Mouse (Mus musculus): Measurements from ENCODE around the gene Tmf1.

Gene Tmf1

DNA sequence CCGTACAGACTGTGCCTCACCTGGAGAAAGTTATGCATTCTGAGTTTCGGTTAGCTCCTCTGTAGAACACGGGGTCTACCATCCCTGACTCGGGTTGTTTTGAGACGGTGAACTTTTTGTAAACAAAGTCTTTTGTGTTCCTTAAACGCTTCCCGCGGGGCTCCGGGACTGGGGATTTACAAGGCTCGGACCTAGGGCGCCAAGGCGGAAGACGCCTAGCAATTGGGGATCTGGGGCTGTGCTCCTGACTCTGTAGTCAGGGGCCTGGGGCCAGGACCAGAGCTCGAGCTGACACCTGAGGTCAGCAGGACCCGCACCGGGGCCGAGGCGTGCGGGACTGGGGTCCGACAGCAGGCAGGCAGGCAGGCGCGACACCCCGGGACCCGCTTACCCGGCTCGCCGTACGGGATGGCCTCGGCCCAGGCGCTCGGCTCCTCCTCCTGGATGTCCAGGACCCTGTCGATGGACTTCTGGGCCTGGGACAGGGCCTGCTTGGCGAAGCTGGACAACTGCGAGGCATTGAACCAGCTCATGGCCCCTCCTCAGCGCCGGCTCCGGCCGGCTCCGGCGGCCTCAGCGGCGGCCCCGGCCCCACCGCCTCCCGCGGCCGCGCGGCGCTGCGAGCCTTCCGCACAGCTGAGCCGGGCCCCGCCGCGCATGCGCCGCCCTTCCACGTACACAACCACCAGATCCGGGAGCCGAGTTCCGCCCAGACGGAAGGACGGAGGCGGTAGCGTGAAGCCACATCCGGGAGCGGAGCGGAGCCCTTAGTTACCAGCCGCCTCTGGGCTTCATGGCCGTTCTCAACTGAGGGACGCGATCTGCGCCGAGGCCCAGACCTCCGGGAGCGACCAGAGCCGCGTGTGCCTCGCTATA is at the start of gene Tmf1:
TSS of gene Tmf1 (minus strand) at position 632 of the 876 bp plus-strand sequence.
- peak; percentile 96 for DNase-seq (ENCODE audit: low read depth, low spot score)

DNA sequence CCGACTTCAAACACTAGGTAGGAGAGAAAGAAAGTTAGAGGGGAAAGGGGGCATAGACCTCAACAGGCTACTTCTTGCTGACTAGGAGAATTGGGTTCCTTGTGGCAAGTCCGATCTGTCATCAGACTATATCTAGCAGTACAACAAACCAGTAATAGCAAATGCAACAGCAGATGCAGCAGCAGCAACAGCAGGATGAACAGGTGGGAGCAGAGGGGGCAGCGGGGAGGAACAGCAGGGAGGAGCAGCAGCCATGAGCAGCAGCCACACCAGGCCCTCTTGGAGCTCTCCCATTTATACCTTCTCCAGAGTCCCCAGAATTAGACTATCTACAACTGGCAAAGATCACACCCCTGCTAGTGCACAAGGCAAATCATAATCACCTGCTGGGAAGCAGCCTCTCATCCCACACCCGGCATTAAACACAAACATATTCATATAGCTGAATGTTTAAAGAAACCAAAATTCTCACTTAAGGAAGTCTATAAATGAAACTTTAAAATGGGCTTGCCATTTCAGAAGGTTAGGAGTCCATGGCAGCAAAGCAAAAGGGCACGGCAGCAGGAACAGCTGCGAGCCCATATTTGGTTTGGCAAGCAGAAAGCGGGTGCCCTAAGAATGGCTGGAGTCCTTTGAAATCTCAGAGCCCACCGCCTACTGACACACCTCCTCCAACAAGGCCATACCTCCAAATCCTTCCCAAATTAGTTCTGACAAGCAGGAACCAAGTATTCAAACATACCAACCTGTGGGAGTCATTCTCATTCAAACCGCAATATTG is 48.3 kb upstream of the Tmf1 start:
- DNase-seq (ENCODE audit: low read depth, low spot score), result no peak

GRCm38 (mm10) chr6:97226083-97226491 is 47.2 kb upstream of the Tmf1 start:
- no peak for DNase-seq (ENCODE audit: low read depth, low spot score)

GRCm38 (mm10) chr6:97224505-97224904 is 45.6 kb upstream of the Tmf1 start:
- no peak for DNase-seq (ENCODE audit: low read depth, low spot score)

- no peak for DNase-seq (ENCODE audit: low read depth, low spot score)
Observed at GRCm38 (mm10) chr6:97223566-97223965, 44.6 kb upstream of the Tmf1 start.

- DNase-seq (ENCODE audit: low read depth, low spot score), result peak; percentile 54
Observed at GRCm38 (mm10) chr6:97222931-97223467, 44.1 kb upstream of the Tmf1 start.

GRCm38 (mm10) chr6:97222321-97222720 is 43.4 kb upstream of the Tmf1 start:
- peak; percentile 35 for DNase-seq (ENCODE audit: low read depth, low spot score)

DNA sequence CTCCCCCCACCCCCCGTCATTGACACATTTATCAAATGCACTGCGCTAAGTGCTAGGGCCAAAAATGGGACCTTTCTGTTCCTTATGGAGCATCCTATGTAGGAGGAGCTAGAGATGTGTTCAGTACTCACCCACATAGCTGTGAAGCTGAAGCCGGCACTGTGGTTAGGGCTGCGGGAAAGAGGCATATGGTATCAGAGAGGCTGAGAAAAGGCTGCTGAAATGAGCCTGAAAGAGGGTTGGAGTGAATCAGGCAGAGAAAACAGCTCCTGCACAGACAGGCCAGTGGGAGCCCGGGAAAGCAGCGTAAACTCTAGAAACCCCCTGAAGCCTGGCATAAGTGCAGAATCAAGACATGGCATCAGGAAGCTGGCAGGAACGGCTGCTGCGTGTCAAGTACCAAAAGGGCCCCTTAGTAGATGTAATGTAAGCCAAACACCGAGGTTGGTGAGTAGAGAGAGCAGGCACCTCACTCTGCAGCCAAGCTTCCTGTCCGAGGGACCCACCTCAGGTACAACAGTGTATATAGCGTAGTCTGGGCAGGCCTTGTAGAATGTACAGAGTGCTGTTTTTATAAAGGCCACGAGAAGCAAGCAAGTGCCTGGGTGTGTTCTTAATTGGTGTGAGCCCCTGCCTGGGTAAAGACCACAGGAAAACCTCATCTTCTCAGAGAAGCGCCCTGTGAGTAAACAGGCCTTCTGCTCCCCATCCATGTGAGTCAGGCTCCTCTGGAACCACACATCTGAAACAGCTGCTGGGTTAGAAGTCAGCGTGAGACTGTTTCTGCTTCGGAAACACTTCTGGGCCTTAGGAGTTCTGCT is 42.5 kb upstream of the Tmf1 start:
- peak; percentile 62 for DNase-seq (ENCODE audit: low read depth, low spot score)

- DNase-seq (ENCODE audit: low read depth, low spot score), result no peak
Observed at GRCm38 (mm10) chr6:97220672-97221071, 41.8 kb upstream of the Tmf1 start.

- peak; percentile 43 for DNase-seq (ENCODE audit: low read depth, low spot score)
Observed at GRCm38 (mm10) chr6:97216154-97216821, 37.4 kb upstream of the Tmf1 start.

DNA sequence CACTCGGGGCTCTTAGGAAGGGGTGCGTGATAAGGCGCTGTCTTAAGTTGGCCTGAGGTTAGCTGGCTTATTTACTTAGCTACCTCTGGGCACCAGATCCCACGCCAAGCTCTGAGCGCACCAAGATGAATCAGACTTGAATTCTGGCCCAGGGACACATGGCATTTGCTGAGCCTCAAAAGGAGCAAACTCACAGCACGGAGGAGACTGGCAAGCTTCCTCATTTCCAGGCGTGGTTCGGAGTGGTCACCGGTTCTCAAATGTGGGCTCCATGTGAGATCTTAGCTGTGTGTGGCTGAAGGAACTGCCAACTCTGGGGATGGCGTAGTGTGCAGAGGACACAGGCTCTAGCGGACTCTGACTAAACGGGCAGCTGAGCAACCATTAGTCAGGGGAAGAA is 33.1 kb upstream of the Tmf1 start:
- DNase-seq (ENCODE audit: low read depth, low spot score), result peak; percentile 28

- DNase-seq (ENCODE audit: low read depth, low spot score), result peak; percentile 73
Observed at GRCm38 (mm10) chr6:97210962-97211601, 32.2 kb upstream of the Tmf1 start.

DNA sequence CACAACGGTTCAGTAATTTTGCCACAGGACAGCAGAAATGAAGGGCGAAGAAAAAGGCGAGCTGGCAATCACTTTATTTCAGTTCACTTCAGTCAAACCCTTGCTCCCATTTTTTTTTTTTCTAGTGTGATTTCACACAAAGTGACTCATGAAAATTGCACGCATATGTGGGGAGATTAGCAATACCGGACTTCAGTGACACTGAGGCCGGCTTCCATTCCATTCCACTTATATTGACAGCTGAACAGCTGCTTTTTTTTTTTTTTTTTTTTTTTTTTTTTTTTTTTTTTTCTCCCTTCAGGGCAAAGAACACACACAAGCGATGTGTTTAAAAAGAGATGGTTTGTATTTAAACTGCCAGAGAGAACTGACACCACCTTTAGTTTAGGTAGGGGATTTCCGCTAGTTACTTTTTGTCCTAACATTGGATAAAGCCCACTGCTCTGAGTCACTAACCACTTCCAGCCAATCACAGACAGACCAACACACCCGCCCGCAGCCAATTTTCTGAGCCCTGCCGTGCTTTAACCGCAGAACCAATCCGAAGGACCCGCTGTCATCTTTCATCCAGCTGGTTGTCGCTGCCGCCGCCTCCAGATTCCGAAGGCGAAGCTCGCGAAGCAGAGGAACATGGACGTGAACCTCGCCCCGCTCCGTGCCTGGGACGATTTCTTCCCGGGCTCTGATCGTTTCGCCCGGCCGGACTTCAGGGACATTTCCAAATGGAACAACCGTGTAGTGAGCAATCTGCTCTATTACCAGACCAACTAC is 31.5 kb upstream of the Tmf1 start, which contains the start of gene Arl6ip5:
TSS of gene Arl6ip5 (plus strand) at position 499 of the 771 bp plus-strand sequence.
- peak; percentile 95 for DNase-seq (ENCODE audit: low read depth, low spot score)

DNA sequence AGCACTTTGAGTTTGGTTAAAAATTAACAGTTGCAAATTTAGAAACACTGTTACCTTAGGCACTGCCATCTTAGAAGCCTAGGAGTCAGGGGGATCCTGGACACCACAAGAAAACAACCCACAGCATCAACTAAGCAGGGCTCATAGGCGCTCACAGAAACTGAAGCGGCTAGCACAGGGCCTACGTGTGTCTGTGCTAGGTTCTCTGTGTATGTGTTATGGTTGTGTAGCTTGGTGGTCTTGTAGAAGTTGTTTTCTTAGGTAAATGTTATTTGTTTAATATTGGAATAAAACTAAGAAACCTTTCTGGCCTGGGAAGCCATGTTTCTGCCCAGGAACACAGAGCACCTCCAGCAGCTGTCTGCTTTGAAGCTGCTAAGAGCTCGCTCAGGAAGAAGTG is 30.8 kb upstream of the Tmf1 start:
- DNase-seq (ENCODE audit: low read depth, low spot score), result no peak

DNA sequence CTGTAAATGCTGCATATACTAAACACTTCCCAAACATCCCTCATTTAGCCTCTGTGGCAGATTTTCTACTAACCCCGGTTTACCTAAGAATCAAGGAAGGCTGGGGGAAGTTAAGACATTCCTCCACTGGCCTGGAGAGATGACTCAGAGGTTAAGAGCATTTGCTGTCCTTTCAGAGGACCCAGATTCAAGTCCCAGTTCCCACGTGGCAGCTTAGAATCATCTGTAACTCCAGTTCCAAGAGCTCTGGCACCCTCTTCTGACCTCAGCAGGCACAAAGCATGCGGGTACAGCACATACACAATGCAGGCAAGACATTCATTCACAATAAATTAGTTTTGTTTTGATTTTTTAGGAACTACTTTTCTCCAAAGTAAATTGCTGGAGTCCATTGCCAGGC is 30.3 kb upstream of the Tmf1 start:
- no peak for DNase-seq (ENCODE audit: low read depth, low spot score)

DNA sequence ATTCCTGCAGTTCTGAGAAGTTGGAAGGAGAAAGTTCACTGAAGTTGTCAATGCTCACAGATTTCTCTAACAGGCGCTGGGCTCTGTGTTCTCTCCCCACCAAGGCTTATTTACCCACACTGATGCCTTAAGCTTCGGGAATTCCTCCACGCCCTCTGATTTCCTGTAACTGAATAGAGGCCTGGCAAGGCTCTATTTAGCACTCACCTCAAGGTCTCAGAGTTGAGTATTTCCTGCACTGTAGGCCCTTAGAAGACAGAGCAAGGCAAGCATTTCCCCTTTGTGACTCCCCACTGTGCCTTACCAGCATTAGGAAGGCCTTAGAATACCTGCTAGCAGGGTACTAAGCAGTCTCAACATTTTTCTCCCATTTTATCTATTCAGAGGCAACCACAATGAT is 29.5 kb upstream of the Tmf1 start:
- peak; percentile 44 for DNase-seq (ENCODE audit: low read depth, low spot score)

GRCm38 (mm10) chr6:97207085-97207484 is 28.2 kb upstream of the Tmf1 start:
- no peak for DNase-seq (ENCODE audit: low read depth, low spot score)

DNA sequence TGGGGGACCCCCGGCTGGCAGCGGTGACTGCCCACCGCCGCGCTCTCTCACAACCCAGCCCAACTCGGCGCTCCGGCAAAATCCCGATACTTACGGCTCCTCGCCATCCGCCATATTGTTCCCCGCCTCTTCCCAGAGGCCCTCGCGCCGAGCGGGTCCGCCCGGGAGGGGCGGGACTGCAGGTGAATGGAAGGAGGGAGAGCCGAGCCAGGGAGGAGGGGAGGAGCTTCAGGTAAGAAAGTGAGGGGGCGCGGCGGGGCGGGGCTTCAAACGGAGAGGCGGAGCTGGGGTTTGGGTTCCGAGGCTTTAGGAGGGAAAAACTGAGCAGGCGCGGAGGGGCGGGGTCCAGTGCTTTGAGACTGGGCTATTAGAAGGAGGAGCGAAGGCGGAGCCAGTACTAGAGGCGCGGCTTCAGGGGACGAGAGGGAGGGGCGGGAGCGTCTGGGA is 26.5 kb upstream of the Tmf1 start, which contains the start of gene Uba3:
TSS of gene Uba3 (minus strand) at position 209 of the 447 bp plus-strand sequence.
- DNase-seq (ENCODE audit: low read depth, low spot score), result peak; percentile 99

DNA sequence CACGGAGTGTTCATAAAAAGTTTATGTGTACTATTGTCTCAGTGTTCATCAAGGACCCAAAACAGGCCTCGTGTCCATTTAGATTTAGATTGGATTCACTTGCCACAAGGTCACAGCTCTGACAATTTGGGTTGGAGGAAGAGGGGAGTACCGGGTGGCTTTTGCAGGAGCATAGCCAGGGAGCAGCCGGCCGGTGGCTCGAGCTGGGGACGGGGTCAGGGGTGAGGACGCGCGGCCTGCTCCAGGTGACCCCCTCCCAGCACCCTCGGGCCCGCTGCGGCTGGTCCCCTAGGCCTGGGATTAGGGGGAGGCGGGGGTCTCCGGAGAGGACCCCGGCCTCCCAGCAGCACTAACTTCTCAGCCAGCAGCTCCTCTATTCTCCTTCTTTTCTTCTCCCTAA is 26.0 kb upstream of the Tmf1 start:
- DNase-seq (ENCODE audit: low read depth, low spot score), result peak; percentile 27

All from CD4-positive helper T cell, adult 2 months (primary cell).